ENCODE assay signal across 8 mouse cellular contexts in genomic region chr5:107200853-107201341, GRCm38 (mm10).
DNase-seq lines count a peak whose midpoint lies in the region; ATAC-seq lines count a peak whose summit lies in the region.

No protein-coding gene starts in this region.

- 0 out of 2 replicates have a peak, but pooled peaks cover 1% of the 10 kb centered on the region for H3K36me3 ChIP-seq in limb, embryonic 13.5 days
- H3K36me3 ChIP-seq in forebrain, embryonic 10.5 days (replicated peaks), result no peaks in the 10 kb centered on the region

- H3K4me3 ChIP-seq in limb, embryonic 13.5 days, result no peak overlapping the region
- no peak overlapping the region for H3K4me3 ChIP-seq in forebrain, embryonic 10.5 days

- intact Hi-C loops in heart, postnatal 14 days (cut with DNase I), result no loop called here

- no peak for ATAC-seq in limb, embryonic 13.5 days (ENCODE audit: low FRiP score, low read depth)

- DNase-seq in 3T3-L1 (ENCODE audit: low read depth, low spot score) (peak; percentile 95), adipocyte (ENCODE audit: low spot score) (peak; percentile 82)
- DNase-seq in heart, postnatal 14 days, result peak; percentile 46 to 48
- DNase-seq in thymus, postnatal 25 days, result peak; percentile 24
- no peak for DNase-seq in forebrain, embryonic 10.5 days (ENCODE audit: extremely low spot score, low spot score)
- no peak for DNase-seq in frontal cortex, adult 2 months (ENCODE audit: extremely low spot score in 1 of 2, low spot score in 1 of 2)
- no peak for DNase-seq in right cerebral cortex, postnatal 4 days

- H3K4me1 ChIP-seq in limb, embryonic 13.5 days, result peaks cover 68% of the 10 kb centered on the region
- peaks cover 38% of the 10 kb centered on the region for H3K4me1 ChIP-seq in forebrain, embryonic 10.5 days

- 0 out of 2 replicates have a peak, but pooled peaks cover 3% of the 10 kb centered on the region for H3K27me3 ChIP-seq in limb, embryonic 13.5 days
- no peaks in the 10 kb centered on the region for H3K27me3 ChIP-seq in forebrain, embryonic 10.5 days (ENCODE audit: poor library complexity, severe bottlenecking)

- H3K9ac ChIP-seq in limb, embryonic 13.5 days, result no peak overlapping the region

- H3K4me2 ChIP-seq in limb, embryonic 13.5 days (replicated peaks), result peak overlapping the region; percentile 51

- peak overlapping the region; percentile 81 for H3K27ac ChIP-seq in limb, embryonic 13.5 days
- H3K27ac ChIP-seq in forebrain, embryonic 10.5 days, result no peak overlapping the region

- WGBS in limb, embryonic 13.5 days, result 23% methylated on average over 12 of the region's 12 CpGs
- 74% methylated on average over 12 of the region's 12 CpGs for whole genome bisulfite sequencing in forebrain, embryonic 10.5 days

- H3K9me3 ChIP-seq in limb, embryonic 13.5 days, result no peaks in the 10 kb centered on the region
- H3K9me3 ChIP-seq in forebrain, embryonic 10.5 days, result no peaks in the 10 kb centered on the region

Comparison
In these comparisons a context has a peak if more than half of its experiments do, and no peak if none do; other contexts are left out.
1. DNase-seq: peak in 3T3-L1 (single experiment), adipocyte (single experiment), heart, postnatal 14 days (2 of 2) and thymus, postnatal 25 days (single experiment); none in forebrain, embryonic 10.5 days (single experiment), frontal cortex, adult 2 months (0 of 2) and right cerebral cortex, postnatal 4 days (single experiment).